Mouse (Mus musculus): ENCODE data around the gene Rab3gap2. TPM values are rescaled to one million over a fixed set of nuclear protein-coding genes. Genes with fewer than 3 reads are reported as not detected.
"Not testable (repeated sequence)": the region's sequence is repeated elsewhere in the genome, so short reads cannot be mapped to it uniquely, and the experiment has no call there.

The Rab3gap2 gene
- polyA plus RNA-seq, 1 experiment = 14.5 TPM

DNA sequence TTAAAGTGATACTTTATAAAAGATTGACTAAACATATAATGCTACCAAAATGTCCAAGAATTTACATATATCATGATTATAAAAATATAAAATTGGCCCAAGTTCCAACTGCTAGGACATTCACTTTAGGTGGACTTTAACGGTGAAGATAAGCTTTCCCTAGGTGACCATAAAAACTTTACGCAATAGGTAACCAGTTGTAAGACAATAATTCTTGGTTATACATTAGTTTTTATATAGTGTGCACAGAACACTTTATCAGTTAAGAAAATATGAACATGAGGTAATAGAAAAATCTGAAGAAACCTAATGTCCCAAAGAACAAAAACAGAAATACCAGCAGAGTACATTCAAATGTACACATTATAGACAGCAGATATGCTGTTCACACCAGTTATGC, 104.4 kb downstream of the Rab3gap2 start:
- Histone ChIP-seq H3K36me3 (ENCODE audit: control insufficient read depth, insufficient read depth, low read length) (no peaks in the 10 kb centered on the region; the same call in 1 of the 2 replicates), H3K27ac (ENCODE audit: insufficient read depth, low read depth, low read length) (no peak overlapping the region), H3K4me1 (ENCODE audit: control insufficient read depth, insufficient read depth, low read length) (no peaks in the 10 kb centered on the region), H3K27me3 (replicated peaks; ENCODE audit: control insufficient read depth, insufficient read depth, low read length) (no peaks in the 10 kb centered on the region), H3K4me3 (ENCODE audit: insufficient read depth, low read depth, low read length) (no peak overlapping the region)
- 97% methylated on average over 2 of the region's 2 CpGs for WGBS
- DNase-seq = no peak
- TF ChIP-seq CTCF (conservative IDR thresholded peaks at IDR 0.05; ENCODE audit: insufficient read depth, insufficient read length, low read depth, low read length) (no peak), POLR2A (IDR thresholded peaks at IDR 0.05; ENCODE audit: low read depth, low read length) (no peak)

GRCm38 (mm10) chr1:185308908-185309307, 105.0 kb downstream of the Rab3gap2 start:
- no peak overlapping the region for H3K27ac ChIP-seq (ENCODE audit: insufficient read depth, low read depth, low read length)
- H3K4me1 ChIP-seq (ENCODE audit: control insufficient read depth, insufficient read depth, low read length) = no peaks in the 10 kb centered on the region
- H3K4me3 ChIP-seq (ENCODE audit: insufficient read depth, low read depth, low read length) = no peak overlapping the region
- H3K36me3 ChIP-seq (ENCODE audit: control insufficient read depth, insufficient read depth, low read length) = no peaks in the 10 kb centered on the region; the same call in 1 of the 2 replicates
- WGBS = 64% methylated on average over 4 of the region's 4 CpGs
- H3K27me3 ChIP-seq (replicated peaks; ENCODE audit: control insufficient read depth, insufficient read depth, low read length) = no peaks in the 10 kb centered on the region
- TF ChIP-seq POLR2A (IDR thresholded peaks at IDR 0.05; ENCODE audit: low read depth, low read length) = no peak
- TF ChIP-seq CTCF (conservative IDR thresholded peaks at IDR 0.05; ENCODE audit: insufficient read depth, insufficient read length, low read depth, low read length) = no peak
- peak; percentile 24 for DNase-seq

- no peak overlapping the region for H3K4me3 ChIP-seq (ENCODE audit: insufficient read depth, low read depth, low read length)
- TF ChIP-seq POLR2A (IDR thresholded peaks at IDR 0.05; ENCODE audit: low read depth, low read length) = no peak
- TF ChIP-seq CTCF (conservative IDR thresholded peaks at IDR 0.05; ENCODE audit: insufficient read depth, insufficient read length, low read depth, low read length) = no peak
- no peak for DNase-seq
- H3K27me3 ChIP-seq (replicated peaks; ENCODE audit: control insufficient read depth, insufficient read depth, low read length) = no peaks in the 10 kb centered on the region
- no peaks in the 10 kb centered on the region for H3K4me1 ChIP-seq (ENCODE audit: control insufficient read depth, insufficient read depth, low read length)
- no peak overlapping the region for H3K27ac ChIP-seq (ENCODE audit: insufficient read depth, low read depth, low read length)
- 87% methylated on average over 9 of the region's 9 CpGs for WGBS
- no peaks in the 10 kb centered on the region; the same call in 1 of the 2 replicates for H3K36me3 ChIP-seq (ENCODE audit: control insufficient read depth, insufficient read depth, low read length)
Measured at GRCm38 (mm10) chr1:185311949-185312348, 108.0 kb downstream of the Rab3gap2 start.

GRCm38 (mm10) chr1:185314546-185314945, 110.6 kb downstream of the Rab3gap2 start:
- DNase-seq = no peak
- no peaks in the 10 kb centered on the region for H3K27me3 ChIP-seq (replicated peaks; ENCODE audit: control insufficient read depth, insufficient read depth, low read length)
- peaks cover 2% of the 10 kb centered on the region; the same call in 1 of the 2 replicates for H3K36me3 ChIP-seq (ENCODE audit: control insufficient read depth, insufficient read depth, low read length)
- TF ChIP-seq POLR2A (IDR thresholded peaks at IDR 0.05; ENCODE audit: low read depth, low read length) = no peak
- TF ChIP-seq CTCF (conservative IDR thresholded peaks at IDR 0.05; ENCODE audit: insufficient read depth, insufficient read length, low read depth, low read length) = no peak
- H3K4me3 ChIP-seq (ENCODE audit: insufficient read depth, low read depth, low read length) = no peak overlapping the region
- no peak overlapping the region for H3K27ac ChIP-seq (ENCODE audit: insufficient read depth, low read depth, low read length)
- 88% methylated on average over 4 of the region's 4 CpGs for WGBS
- H3K4me1 ChIP-seq (ENCODE audit: control insufficient read depth, insufficient read depth, low read length) = no peaks in the 10 kb centered on the region

DNA sequence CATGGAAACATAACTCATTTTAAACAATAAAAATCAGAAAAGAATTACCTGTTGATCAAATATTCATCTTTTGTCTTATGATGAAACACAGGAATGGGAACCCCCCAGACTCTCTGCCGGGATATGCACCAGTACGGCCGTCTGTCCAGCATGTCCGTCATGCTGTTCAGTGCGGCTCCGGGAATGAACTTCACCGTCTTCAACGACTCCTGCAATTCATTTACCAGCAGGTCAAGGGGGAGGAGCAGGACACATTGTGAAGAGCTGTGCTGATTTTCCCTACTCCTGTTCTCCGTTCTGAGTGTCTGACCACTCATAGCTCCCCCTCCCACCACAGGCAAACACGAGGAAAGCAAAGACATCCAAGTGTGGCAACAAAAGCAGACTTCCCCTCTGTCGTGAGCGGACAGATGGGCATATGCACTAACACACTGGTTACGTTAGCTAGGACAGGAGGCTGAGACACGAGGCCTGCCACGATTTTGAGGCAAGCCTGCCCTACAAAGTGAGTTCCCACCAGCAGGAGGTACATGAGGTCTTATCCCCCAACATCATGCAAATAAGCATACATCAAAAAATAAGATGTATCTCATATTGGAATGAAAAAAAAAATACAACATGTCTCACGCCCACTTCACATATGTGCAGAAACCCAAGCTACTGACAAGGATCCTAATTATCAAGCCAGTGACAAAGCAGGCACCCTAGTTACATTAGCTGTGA, 112.1 kb downstream of the Rab3gap2 start:
- no peaks in the 10 kb centered on the region for H3K4me1 ChIP-seq (ENCODE audit: control insufficient read depth, insufficient read depth, low read length)
- WGBS = 68% methylated on average over 16 of the region's 16 CpGs
- H3K36me3 ChIP-seq (ENCODE audit: control insufficient read depth, insufficient read depth, low read length) = peaks cover 2% of the 10 kb centered on the region; the same call in 1 of the 2 replicates
- no peak overlapping the region for H3K27ac ChIP-seq (ENCODE audit: insufficient read depth, low read depth, low read length)
- TF ChIP-seq CTCF (conservative IDR thresholded peaks at IDR 0.05; ENCODE audit: insufficient read depth, insufficient read length, low read depth, low read length) (no peak), POLR2A (IDR thresholded peaks at IDR 0.05; ENCODE audit: low read depth, low read length) (no peak)
- H3K4me3 ChIP-seq (ENCODE audit: insufficient read depth, low read depth, low read length) = no peak overlapping the region
- DNase-seq = peak; percentile 66
- H3K27me3 ChIP-seq (replicated peaks; ENCODE audit: control insufficient read depth, insufficient read depth, low read length) = no peaks in the 10 kb centered on the region

- H3K36me3 ChIP-seq (ENCODE audit: control insufficient read depth, insufficient read depth, low read length); H3K27me3 ChIP-seq (replicated peaks; ENCODE audit: control insufficient read depth, insufficient read depth, low read length); H3K4me1 ChIP-seq (ENCODE audit: control insufficient read depth, insufficient read depth, low read length); DNase-seq; H3K4me3 ChIP-seq (ENCODE audit: insufficient read depth, low read depth, low read length); H3K27ac ChIP-seq (ENCODE audit: insufficient read depth, low read depth, low read length): not testable (repeated sequence)
- 43% methylated on average over 3 of the region's 3 CpGs for WGBS
Measured at GRCm38 (mm10) chr1:185327754-185328345, 123.9 kb downstream of the Rab3gap2 start.

DNA sequence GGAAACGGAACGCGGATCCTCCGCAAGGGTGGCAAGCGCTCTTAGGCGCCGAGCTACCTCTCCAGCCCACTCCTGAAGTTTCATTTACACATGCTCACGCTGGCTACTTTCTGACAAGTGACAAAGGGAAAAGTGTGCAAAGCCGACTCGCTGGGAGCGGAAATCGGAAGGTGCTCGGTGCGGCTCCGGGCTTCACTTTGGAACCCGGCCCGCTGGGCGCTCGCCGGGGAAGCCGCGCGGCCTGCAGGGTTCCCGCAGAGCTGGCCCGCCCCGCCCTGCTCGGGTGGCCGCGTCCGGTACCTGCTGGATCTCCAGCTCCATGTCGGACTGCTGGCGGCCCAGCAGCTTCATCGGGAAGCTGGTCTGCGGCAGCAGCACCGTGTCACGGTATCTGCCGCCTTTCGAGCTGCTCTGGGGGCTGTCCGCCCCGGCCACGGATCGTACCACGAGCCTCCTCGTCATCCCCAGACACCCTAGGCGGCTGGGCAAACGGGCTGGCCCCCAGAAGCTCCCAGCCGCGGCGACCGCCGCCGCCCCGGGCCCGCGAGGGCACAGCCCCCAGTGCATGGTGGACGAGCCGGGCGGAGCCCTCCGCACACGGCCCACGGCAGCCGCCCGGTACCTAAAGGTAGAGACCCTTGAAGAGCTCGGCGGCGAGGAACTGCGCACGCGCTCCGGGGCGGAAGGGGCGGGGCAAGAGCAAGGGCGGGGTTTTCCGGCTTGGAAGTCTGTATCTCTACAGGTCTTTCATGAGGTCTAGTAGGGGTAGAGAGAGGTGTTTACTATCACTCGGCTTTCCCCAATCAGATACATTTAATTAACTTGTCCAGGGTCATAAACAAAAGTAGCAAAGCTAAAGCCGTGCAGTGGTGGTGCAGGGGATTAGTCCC, 125.0 kb downstream of the Rab3gap2 start, which contains the start of gene Iars2:
Gene Iars2 (minus strand): TSS at position 676 of the 890 bp plus-strand sequence.
- DNase-seq = peak; percentile 94
- TF ChIP-seq POLR2A (IDR thresholded peaks at IDR 0.05; ENCODE audit: low read depth, low read length) (peak; percentile 33), CTCF (conservative IDR thresholded peaks at IDR 0.05; ENCODE audit: insufficient read depth, insufficient read length, low read depth, low read length) (no peak)
- Histone ChIP-seq H3K36me3 (ENCODE audit: control insufficient read depth, insufficient read depth, low read length) (peaks cover 2% of the 10 kb centered on the region; the same call in 1 of the 2 replicates), H3K27me3 (replicated peaks; ENCODE audit: control insufficient read depth, insufficient read depth, low read length) (no peaks in the 10 kb centered on the region), H3K4me1 (ENCODE audit: control insufficient read depth, insufficient read depth, low read length) (no peaks in the 10 kb centered on the region), H3K4me3 (ENCODE audit: insufficient read depth, low read depth, low read length) (peak within 1 kb of the TSS; percentile 93), H3K27ac (ENCODE audit: insufficient read depth, low read depth, low read length) (peak within 1 kb of the TSS; percentile 76)
- WGBS = under 1% methylated on average over 76 of the region's 76 CpGs
